Mouse (Mus musculus): Measurements from ENCODE around the gene Sapcd2. TPM values are rescaled to one million over a fixed set of nuclear protein-coding genes. Genes with fewer than 3 reads are reported as not detected.
"Not testable (repeated sequence)": the region's sequence is repeated elsewhere in the genome, so short reads cannot be mapped to it uniquely, and the experiment has no call there.

The Sapcd2 gene
- polyA plus RNA-seq, 1 experiment from 2014 or later, result 37.6 TPM

DNA sequence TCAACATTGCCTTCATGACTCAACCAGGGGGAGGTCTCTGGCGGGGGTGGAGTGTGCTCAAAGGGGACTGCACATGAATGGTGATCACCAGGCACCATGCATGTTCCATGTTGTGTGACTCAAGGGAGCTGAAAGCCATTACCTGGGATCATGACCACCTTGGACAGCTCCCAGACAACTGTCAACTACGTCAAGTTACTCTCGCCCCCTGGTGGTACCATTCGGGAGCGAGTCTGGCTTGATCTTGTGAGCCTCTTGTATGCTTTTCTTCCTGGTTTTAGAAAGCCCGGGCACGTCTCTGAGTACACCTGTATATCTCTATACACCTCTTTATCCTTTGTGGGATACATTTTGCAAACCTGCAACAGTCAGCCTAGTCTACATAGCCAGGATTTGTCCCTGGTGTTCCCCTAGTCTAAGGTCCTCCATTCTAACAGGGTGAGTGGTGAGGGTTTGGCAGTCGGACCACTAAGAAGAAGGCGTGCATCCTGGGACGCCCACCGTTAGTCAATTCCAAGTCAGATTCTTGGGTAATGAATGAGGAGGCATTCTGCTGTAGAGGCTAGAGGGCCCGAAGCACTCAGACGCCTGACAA, 30.4 kb downstream of the Sapcd2 start:
- no peak overlapping the region for H3K27ac ChIP-seq
- H3K4me2 ChIP-seq, result peak overlapping the region; percentile 89
- no peaks in the 10 kb centered on the region for H3K9me3 ChIP-seq
- WGBS, result 1% methylated on average over 13 of the region's 13 CpGs
- H3K4me3 ChIP-seq (replicated peaks), result peak overlapping the region; percentile 67
- peaks cover 9% of the 10 kb centered on the region for H3K4me1 ChIP-seq
- peaks cover 60% of the 10 kb centered on the region for H3K27me3 ChIP-seq (replicated peaks)
- H3K9ac ChIP-seq, result no peak overlapping the region
- no peaks in the 10 kb centered on the region for H3K36me3 ChIP-seq
- ATAC-seq (ENCODE audit: insufficient read depth, low FRiP score, low read depth), result no peak

DNA sequence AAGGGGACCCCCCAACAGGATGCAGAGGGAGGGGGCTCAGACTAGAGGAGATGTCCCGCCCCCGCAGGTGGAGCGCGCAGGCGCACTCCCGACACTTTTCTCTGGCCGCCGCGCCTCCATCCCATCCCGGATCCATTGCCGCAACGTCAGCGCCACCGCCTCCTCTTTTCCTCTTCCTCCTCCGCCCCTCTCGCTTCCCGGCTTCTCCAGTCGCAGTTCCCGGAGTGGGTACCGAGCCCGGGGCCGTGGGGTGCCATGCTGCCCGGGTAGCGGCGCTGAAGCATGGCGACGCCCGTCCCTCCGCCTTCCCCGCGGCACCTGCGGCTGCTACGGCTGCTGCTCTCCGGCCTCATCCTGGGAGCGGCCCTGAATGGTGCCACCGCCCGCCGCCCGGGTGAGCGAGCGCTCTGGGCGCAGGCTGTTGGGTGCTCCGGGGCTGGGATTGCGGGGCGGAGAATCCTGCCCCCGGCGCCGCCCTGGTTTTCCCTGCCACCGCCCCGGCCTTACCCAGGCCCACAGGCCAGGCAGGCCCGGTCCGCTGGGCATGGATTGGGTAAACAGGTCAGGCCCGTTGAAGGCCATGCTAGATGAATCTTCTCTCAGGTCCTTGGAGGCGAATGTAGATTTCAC, 31.0 kb downstream of the Sapcd2 start:
- 2% methylated on average over 54 of the region's 54 CpGs for WGBS
- H3K4me1 ChIP-seq, result peaks cover 9% of the 10 kb centered on the region
- H3K27ac ChIP-seq, result no peak overlapping the region
- ATAC-seq (ENCODE audit: insufficient read depth, low FRiP score, low read depth), result peak; percentile 40; the same call in 1 of the 2 replicates
- peak overlapping the region; percentile 67 for H3K4me3 ChIP-seq (replicated peaks)
- H3K4me2 ChIP-seq, result peak overlapping the region; percentile 89
- no peaks in the 10 kb centered on the region for H3K9me3 ChIP-seq
- peak overlapping the region; percentile 46 for H3K9ac ChIP-seq
- H3K36me3 ChIP-seq, result no peaks in the 10 kb centered on the region
- H3K27me3 ChIP-seq (replicated peaks), result peaks cover 54% of the 10 kb centered on the region

DNA sequence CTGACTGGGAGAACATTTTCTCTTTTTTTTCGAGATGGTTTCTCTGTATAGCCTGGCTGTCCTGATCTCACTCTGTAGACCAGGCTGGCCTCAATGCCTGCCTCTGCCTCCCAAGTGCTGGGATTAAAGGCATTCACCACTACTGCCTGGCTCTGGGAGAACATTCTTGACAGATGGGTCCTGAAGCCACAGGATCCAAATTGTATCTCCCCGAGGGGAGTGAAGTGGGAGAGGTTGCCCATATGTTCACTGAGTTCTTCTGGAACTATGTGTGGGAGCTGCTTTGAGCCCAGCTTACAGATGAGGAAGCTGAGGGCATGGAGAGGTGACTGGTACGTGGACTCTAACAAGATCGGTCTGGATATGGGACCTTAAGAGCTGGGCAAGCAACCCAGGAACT, 31.9 kb downstream of the Sapcd2 start:
- H3K27me3 ChIP-seq (replicated peaks), result peaks cover 47% of the 10 kb centered on the region
- H3K4me3 ChIP-seq (replicated peaks), result peak overlapping the region; percentile 67; the same call in 1 of the 2 replicates
- no peaks in the 10 kb centered on the region for H3K9me3 ChIP-seq
- no peak overlapping the region for H3K27ac ChIP-seq
- H3K4me2 ChIP-seq, result peak overlapping the region; percentile 89; the same call in 1 of the 2 replicates
- H3K4me1 ChIP-seq, result peaks cover 9% of the 10 kb centered on the region
- no peak for ATAC-seq (ENCODE audit: insufficient read depth, low FRiP score, low read depth)
- H3K36me3 ChIP-seq, result no peaks in the 10 kb centered on the region
- H3K9ac ChIP-seq, result no peak overlapping the region
- 88% methylated on average over 4 of the region's 4 CpGs for WGBS

DNA sequence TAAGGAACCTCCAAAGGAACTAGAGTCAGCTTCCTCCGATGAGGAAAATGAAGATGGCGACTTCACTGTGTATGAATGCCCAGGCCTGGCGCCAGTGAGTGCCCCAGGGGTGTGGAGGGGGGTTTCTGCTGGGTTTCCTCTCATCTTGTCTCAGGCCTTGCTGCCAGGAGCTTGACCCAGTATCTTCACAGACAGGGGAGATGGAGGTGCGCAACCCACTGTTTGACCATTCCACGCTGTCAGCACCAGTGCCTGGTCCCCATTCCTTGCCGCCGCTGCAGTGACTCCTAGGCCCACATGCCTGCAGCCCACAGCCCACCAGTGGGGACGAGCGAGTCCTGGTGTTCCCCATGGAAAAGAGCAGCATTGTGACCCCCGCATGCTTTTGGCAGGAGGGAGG, 36.8 kb downstream of the Sapcd2 start:
- 92% methylated on average over 10 of the region's 10 CpGs for WGBS
- Histone ChIP-seq H3K4me2 (no peak overlapping the region), H3K9me3 (no peaks in the 10 kb centered on the region), H3K27ac (no peak overlapping the region), H3K4me3 (replicated peaks) (no peak overlapping the region), H3K9ac (no peak overlapping the region), H3K36me3 (no peaks in the 10 kb centered on the region), H3K27me3 (replicated peaks) (peaks cover 2% of the 10 kb centered on the region; the same call in 1 of the 2 replicates), H3K4me1 (no peaks in the 10 kb centered on the region)
- no peak for ATAC-seq (ENCODE audit: insufficient read depth, low FRiP score, low read depth)

DNA sequence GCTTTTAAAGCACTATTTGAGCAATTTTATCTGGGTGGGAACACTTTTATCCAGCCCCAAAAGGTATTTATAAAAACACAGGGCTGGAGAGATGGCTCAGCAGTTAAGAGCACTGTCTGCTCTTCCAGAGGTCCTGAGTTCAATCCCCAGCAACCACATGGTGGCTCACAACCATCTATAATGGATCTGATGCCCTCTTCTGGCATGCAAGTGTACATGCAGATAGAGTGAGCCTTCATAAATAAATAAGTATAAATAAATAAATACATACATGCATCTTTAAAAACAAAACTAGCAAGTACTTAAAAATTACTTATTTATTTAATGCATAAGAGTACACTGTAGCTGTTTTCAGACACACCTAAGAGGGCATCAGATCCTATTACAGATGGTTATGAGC, 41.3 kb downstream of the Sapcd2 start:
- not testable (repeated sequence) for ATAC-seq (ENCODE audit: insufficient read depth, low FRiP score, low read depth); H3K9me3 ChIP-seq; H3K4me3 ChIP-seq (replicated peaks); H3K27ac ChIP-seq; H3K27me3 ChIP-seq (replicated peaks); H3K4me2 ChIP-seq; H3K4me1 ChIP-seq; H3K36me3 ChIP-seq; H3K9ac ChIP-seq

DNA sequence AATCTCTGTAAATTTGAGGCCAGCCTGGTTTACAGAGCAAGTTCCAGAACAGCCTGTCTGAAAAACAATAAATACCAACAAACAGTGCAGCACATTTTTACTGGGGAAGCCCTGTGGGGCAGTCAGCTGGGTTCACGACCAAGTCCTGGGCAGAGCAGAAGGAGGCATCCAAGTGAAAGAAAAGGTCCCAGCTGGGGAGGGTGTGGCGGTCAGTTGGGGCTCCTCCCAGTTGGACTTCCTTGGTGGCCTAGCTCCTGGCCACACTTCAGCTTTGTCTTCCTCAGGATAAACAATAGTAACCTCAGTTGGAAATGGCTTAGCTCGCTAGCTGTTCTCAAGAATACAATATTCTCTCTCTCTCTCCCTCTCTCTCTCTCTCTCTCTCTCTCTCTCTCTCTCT, 45.3 kb downstream of the Sapcd2 start:
- no peak for ATAC-seq (ENCODE audit: insufficient read depth, low FRiP score, low read depth)

DNA sequence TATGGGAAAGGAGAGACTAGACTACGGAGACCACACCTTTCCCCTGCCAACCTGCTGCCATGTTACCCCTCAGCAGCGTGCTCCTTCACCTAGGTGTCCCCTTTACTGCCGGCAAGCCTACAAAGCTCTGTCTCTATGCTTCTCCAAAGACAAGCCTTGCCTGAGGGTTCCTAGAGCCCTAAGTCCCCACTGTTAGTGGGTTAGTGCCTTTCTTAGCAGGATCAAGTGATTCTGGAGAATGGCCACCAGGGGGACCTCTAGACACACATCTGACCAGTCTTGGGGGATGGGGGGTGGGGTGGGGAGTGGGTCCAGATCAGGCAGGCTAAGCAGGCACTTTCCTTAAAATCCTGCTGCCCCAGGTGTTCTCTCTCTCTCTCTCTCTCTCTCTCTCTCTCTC, 49.8 kb downstream of the Sapcd2 start:
- Histone ChIP-seq H3K36me3 (no peaks in the 10 kb centered on the region), H3K4me3 (replicated peaks) (no peak overlapping the region), H3K9me3 (no peaks in the 10 kb centered on the region), H3K9ac (no peak overlapping the region), H3K4me2 (no peak overlapping the region), H3K27me3 (replicated peaks) (peaks cover 24% of the 10 kb centered on the region; the same call in 1 of the 2 replicates), H3K4me1 (no peaks in the 10 kb centered on the region), H3K27ac (no peak overlapping the region)
- WGBS, result 17% methylated on average over 3 of the region's 3 CpGs
- ATAC-seq (ENCODE audit: insufficient read depth, low FRiP score, low read depth), result no peak; the same call in 1 of the 2 replicates

More for the DNA sequence above, 45.3 kb downstream of the Sapcd2 start:
- WGBS, result 27% methylated on average over 3 of the region's 3 CpGs
- Histone ChIP-seq H3K27ac (no peak overlapping the region), H3K36me3 (no peaks in the 10 kb centered on the region), H3K27me3 (replicated peaks) (no peaks in the 10 kb centered on the region), H3K9ac (no peak overlapping the region), H3K4me2 (no peak overlapping the region), H3K4me1 (no peaks in the 10 kb centered on the region), H3K9me3 (no peaks in the 10 kb centered on the region), H3K4me3 (replicated peaks) (no peak overlapping the region)

DNA sequence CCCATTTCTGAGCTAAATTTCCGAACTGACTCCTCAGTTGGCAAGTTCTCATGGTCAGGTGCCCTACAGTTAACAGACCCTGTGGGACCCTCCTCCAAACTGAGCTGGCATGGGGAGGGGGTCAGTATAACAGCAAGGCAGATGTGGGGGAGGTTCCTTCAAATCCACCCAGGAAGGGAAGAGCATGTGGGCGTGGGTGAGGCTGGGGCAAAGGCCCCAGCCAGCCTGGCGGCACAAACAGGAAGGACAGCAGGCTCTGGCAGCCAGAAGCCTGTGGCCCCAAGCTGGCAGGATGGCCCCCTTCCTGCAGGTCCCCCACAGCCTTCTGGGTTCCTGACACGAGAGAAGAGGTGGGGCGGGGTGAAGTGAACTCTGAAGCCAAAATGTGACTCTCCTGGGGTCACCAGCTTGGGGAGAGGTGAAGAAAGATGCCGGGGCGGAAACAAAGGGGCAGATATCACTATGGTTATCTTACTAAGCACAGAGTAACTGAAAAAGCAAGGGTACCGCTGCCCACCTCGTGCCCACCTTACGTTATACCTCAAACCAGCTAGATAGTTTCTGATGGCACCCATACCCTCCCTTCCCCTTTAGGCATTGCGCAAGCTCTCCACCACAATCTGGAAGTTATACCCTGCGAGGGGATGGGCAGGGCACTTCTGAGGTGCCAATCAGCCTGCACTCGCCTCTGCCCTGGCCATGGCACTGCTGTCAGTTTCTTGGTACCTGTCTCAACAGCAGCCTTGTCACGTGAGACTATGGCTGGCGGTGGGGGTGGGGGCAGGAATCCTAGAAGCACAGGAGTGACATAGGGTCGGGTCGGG, 50.7 kb downstream of the Sapcd2 start, which contains the start of gene Fut7:
Gene Fut7 (plus strand): TSS at position 681 of the 824 bp plus-strand sequence.
- H3K4me1 ChIP-seq, result no peaks in the 10 kb centered on the region
- peaks cover 24% of the 10 kb centered on the region; the same call in 1 of the 2 replicates for H3K27me3 ChIP-seq (replicated peaks)
- no peak for ATAC-seq (ENCODE audit: insufficient read depth, low FRiP score, low read depth)
- H3K36me3 ChIP-seq, result no peaks in the 10 kb centered on the region
- H3K4me2 ChIP-seq, result no peak within 1 kb of the TSS; the same call in 1 of the 2 replicates
- H3K4me3 ChIP-seq (replicated peaks), result no peak within 1 kb of the TSS
- H3K27ac ChIP-seq, result no peak within 1 kb of the TSS
- H3K9ac ChIP-seq, result no peak within 1 kb of the TSS
- no peaks in the 10 kb centered on the region for H3K9me3 ChIP-seq
- 56% methylated on average over 17 of the region's 17 CpGs for WGBS

DNA sequence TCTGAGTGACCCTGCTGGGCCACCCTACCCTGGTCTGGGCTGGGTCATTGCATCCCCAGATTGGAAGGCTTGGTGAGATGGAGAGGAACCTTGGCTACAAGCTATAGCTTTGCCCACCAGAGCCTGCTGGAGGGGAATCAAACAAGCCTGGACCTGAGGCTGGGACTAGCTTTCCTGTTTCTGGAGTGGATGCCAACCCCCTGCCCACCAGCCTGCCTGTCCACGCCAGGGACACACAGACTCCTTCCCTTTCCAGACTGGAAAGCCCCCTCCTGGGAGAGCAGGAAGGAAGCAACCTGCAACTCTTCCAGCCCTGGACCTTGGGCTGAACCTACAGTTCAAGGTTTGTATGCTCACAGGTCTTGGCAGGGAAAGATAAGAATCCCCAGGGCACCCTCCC, 51.5 kb downstream of the Sapcd2 start:
- Histone ChIP-seq H3K9me3 (no peaks in the 10 kb centered on the region), H3K4me3 (replicated peaks) (no peak overlapping the region), H3K4me1 (peaks cover 2% of the 10 kb centered on the region; the same call in 1 of the 2 replicates), H3K36me3 (no peaks in the 10 kb centered on the region), H3K9ac (no peak overlapping the region), H3K27me3 (replicated peaks) (peaks cover 24% of the 10 kb centered on the region; the same call in 1 of the 2 replicates), H3K4me2 (no peak overlapping the region), H3K27ac (no peak overlapping the region)
- ATAC-seq (ENCODE audit: insufficient read depth, low FRiP score, low read depth), result no peak
- WGBS, result 71% methylated on average over 1 of the region's 1 CpGs

DNA sequence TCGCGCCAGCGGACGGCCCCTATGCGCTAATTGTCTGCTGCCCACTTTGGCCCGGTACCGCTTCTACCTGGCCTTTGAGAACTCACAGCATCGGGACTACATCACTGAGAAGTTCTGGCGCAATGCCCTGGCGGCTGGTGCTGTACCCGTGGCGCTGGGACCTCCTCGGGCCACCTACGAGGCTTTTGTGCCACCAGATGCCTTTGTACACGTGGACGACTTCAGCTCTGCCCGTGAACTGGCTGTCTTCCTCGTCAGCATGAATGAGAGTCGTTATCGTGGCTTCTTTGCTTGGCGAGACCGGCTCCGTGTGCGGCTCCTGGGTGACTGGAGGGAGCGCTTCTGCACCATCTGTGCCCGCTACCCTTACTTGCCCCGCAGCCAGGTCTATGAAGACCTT, 53.4 kb downstream of the Sapcd2 start:
- Histone ChIP-seq H3K27me3 (replicated peaks) (peaks cover 24% of the 10 kb centered on the region; the same call in 1 of the 2 replicates), H3K4me1 (peaks cover 5% of the 10 kb centered on the region; the same call in 1 of the 2 replicates), H3K9me3 (no peaks in the 10 kb centered on the region), H3K4me2 (no peak overlapping the region), H3K36me3 (no peaks in the 10 kb centered on the region), H3K9ac (no peak overlapping the region), H3K4me3 (replicated peaks) (no peak overlapping the region), H3K27ac (no peak overlapping the region)
- WGBS, result 50% methylated on average over 27 of the region's 27 CpGs
- ATAC-seq (ENCODE audit: insufficient read depth, low FRiP score, low read depth), result no peak

DNA sequence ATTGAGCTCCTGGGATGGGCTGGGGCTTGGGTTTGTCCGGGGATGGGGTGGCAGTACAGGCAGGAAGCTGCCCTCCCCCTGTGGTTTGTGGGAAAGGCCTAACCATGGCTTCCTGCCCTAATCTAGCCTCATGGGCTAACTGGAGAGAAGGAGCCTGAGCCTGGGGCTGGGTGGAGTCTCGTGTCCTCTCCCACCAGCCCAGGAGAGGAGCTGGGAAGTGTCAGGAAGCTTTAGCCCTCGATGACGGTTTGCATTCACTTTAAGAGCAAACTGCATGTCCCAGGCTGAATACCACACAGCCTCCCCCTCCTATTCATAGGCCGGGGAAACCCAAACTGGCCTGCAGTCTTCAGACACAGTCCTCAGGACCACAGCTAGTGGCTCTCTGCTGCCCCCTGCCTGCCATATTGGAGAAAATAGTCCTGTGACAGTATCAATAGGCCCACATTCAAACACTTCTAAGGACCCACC, 54.6 kb downstream of the Sapcd2 start:
- no peak overlapping the region for H3K4me3 ChIP-seq (replicated peaks)
- H3K27me3 ChIP-seq (replicated peaks), result peaks cover 24% of the 10 kb centered on the region; the same call in 1 of the 2 replicates
- H3K36me3 ChIP-seq, result no peaks in the 10 kb centered on the region
- H3K9me3 ChIP-seq, result no peaks in the 10 kb centered on the region
- WGBS, result 22% methylated on average over 5 of the region's 5 CpGs
- no peak for ATAC-seq (ENCODE audit: insufficient read depth, low FRiP score, low read depth)
- H3K4me2 ChIP-seq, result no peak overlapping the region
- peaks cover 5% of the 10 kb centered on the region; the same call in 1 of the 2 replicates for H3K4me1 ChIP-seq
- H3K27ac ChIP-seq, result no peak overlapping the region
- H3K9ac ChIP-seq, result no peak overlapping the region

Data from stomach, embryonic 15.5 days (tissue).